Mouse (Mus musculus) forebrain, postnatal 0 days (tissue): ENCODE data around the gene Map3k1. TPM values are rescaled to one million over a fixed set of nuclear protein-coding genes. Genes with fewer than 3 reads are reported as not detected.

Source experiments
- ATAC-seq: fragments of 200-750 bp; cut with Nextera tagmentation; 2 replicates; pipeline ENCODE4 v1.8.0; 2017; ENCODE audit warnings: mild to moderate bottlenecking, moderate library complexity
- DNase-seq: peaks from one replicate; pipeline ENCODE4 v3.0.0-alpha.2; 2015
- H3K27ac ChIP-seq: fragments of 300-500 bp; sonication (generic); 2 replicates; pipeline ENCODE4 v1.5.1; 2014; ENCODE audit warnings: low read depth, mild to moderate bottlenecking, antibody characterized with exemption, low read length, moderate library complexity, mixed read lengths
- H3K27me3 ChIP-seq: fragments of 300-500 bp; sonication (generic); 2 replicates; pipeline ENCODE4 v1.6.1; 2014; ENCODE audit warnings: mild to moderate bottlenecking, low read length, mixed read lengths; ENCODE audit not compliant: insufficient read depth
- H3K36me3 ChIP-seq: fragments of 300-500 bp; sonication (generic); 2 replicates; pipeline ENCODE4 v1.6.1; 2014; ENCODE audit warnings: mild to moderate bottlenecking, moderate library complexity; ENCODE audit not compliant: insufficient read depth
- H3K4me1 ChIP-seq: fragments of 300-500 bp; sonication (generic); 2 replicates; pipeline ENCODE4 v1.6.1; 2014; ENCODE audit warnings: antibody characterized with exemption; ENCODE audit not compliant: insufficient read depth
- H3K4me2 ChIP-seq: fragments of 300-500 bp; sonication (generic); 2 replicates; pipeline ENCODE4 v1.6.1; 2014; ENCODE audit warnings: low read depth, mild to moderate bottlenecking, moderate library complexity
- H3K4me3 ChIP-seq: fragments of 300-500 bp; sonication (generic); 2 replicates; pipeline ENCODE4 v1.5.1; 2014; ENCODE audit warnings: low read depth, low read length, mixed read lengths
- H3K9ac ChIP-seq: fragments of 300-500 bp; sonication (generic); 2 replicates; pipeline ENCODE4 v1.6.1; 2014; ENCODE audit warnings: mild to moderate bottlenecking
- H3K9me3 ChIP-seq: fragments of 300-500 bp; sonication (generic); 2 replicates; pipeline ENCODE4 v1.6.1; 2016; ENCODE audit warnings: low read length
- CTCF ChIP-seq: sonication (generic); IDR thresholded peaks from 2 replicates; pipeline ENCODE4 v1.5.1; 2016; ENCODE audit warnings: antibody characterized with exemption, control low read depth, low read depth
- WGBS: fragments of 180-500 bp; shearing (Covaris S2); extraction: QIAGEN DNeasy Blood & Tissue Kit; methylation state at CpG from one replicate; pipeline ENCODE4 v1.1.7; 2014; 5-methylcytosine and 5-hydroxymethylcytosine counted together
- polyA plus RNA-seq: library from polyadenylated mRNA; unstranded; fragments of >200 nt; fragmentation: Nextera tagmentation; extraction: Ambion mirVana; gene quantifications from 2 replicates; pipeline ENCODE4 v1.2.1, GENCODE M21; 2015
- total RNA-seq: library from RNA; depleted of rRNA; stranded (reverse); fragments of >200 nt; gene quantifications from 2 replicates; pipeline ENCODE4 v1.2.3, GENCODE M21; 2014

The Map3k1 gene
- total and polyA plus RNA-seq, 2 experiments from 2014 or later: 7.0 to 18.9 TPM

- ATAC-seq (no peak), DNase-seq (no peak)
- Histone ChIP-seq H3K4me3 (no peak overlapping the region), H3K27me3 (no peaks in the 10 kb centered on the region), H3K36me3 (peaks cover 35% of the 10 kb centered on the region), H3K4me2 (no peak overlapping the region), H3K4me1 (no peaks in the 10 kb centered on the region), H3K27ac (no peak overlapping the region), H3K9me3 (no peaks in the 10 kb centered on the region), H3K9ac (no peak overlapping the region)
- WGBS: 94% methylated on average over 12 of the region's 12 CpGs
- no peak for TF ChIP-seq CTCF
Measured at GRCm38 (mm10) chr13:111762526-111762925, 46.3 kb downstream of the Map3k1 start.

GRCm38 (mm10) chr13:111756986-111757385 lies 51.8 kb downstream of the Map3k1 start:
- peaks cover 62% of the 10 kb centered on the region for H3K36me3 ChIP-seq
- no peak overlapping the region for H3K4me3 ChIP-seq
- TF ChIP-seq CTCF: no peak
- H3K9me3 ChIP-seq: no peaks in the 10 kb centered on the region
- WGBS: 94% methylated on average over 6 of the region's 6 CpGs
- ATAC-seq (no peak), DNase-seq (no peak)
- H3K27ac ChIP-seq: no peak overlapping the region
- H3K27me3 ChIP-seq: no peaks in the 10 kb centered on the region
- no peaks in the 10 kb centered on the region for H3K4me1 ChIP-seq
- no peak overlapping the region for H3K9ac ChIP-seq
- no peak overlapping the region for H3K4me2 ChIP-seq

- DNase-seq (no peak), ATAC-seq (no peak)
- H3K27me3 ChIP-seq: no peaks in the 10 kb centered on the region
- no peak overlapping the region for H3K4me2 ChIP-seq
- no peak overlapping the region for H3K9ac ChIP-seq
- TF ChIP-seq CTCF: no peak
- no peaks in the 10 kb centered on the region for H3K4me1 ChIP-seq
- 97% methylated on average over 15 of the region's 15 CpGs for WGBS
- H3K4me3 ChIP-seq: no peak overlapping the region
- H3K27ac ChIP-seq: no peak overlapping the region
- peaks cover 64% of the 10 kb centered on the region for H3K36me3 ChIP-seq
- no peaks in the 10 kb centered on the region for H3K9me3 ChIP-seq
Measured at GRCm38 (mm10) chr13:111755937-111756336, 52.9 kb downstream of the Map3k1 start.

GRCm38 (mm10) chr13:111755377-111755776 lies 53.4 kb downstream of the Map3k1 start:
- H3K4me2 ChIP-seq: no peak overlapping the region
- H3K9ac ChIP-seq: no peak overlapping the region
- H3K27me3 ChIP-seq: no peaks in the 10 kb centered on the region
- ATAC-seq (no peak), DNase-seq (no peak)
- peaks cover 66% of the 10 kb centered on the region for H3K36me3 ChIP-seq
- no peak overlapping the region for H3K4me3 ChIP-seq
- no peak for TF ChIP-seq CTCF
- no peaks in the 10 kb centered on the region for H3K4me1 ChIP-seq
- 97% methylated on average over 18 of the region's 18 CpGs for WGBS
- no peak overlapping the region for H3K27ac ChIP-seq
- H3K9me3 ChIP-seq: no peaks in the 10 kb centered on the region

- no peak overlapping the region for H3K9ac ChIP-seq
- H3K27ac ChIP-seq: no peak overlapping the region
- H3K9me3 ChIP-seq: no peaks in the 10 kb centered on the region
- ATAC-seq (no peak), DNase-seq (no peak)
- no peak for TF ChIP-seq CTCF
- H3K27me3 ChIP-seq: no peaks in the 10 kb centered on the region
- H3K4me2 ChIP-seq: no peak overlapping the region
- no peak overlapping the region for H3K4me3 ChIP-seq
- peaks cover 66% of the 10 kb centered on the region for H3K36me3 ChIP-seq
- WGBS: 83% methylated on average over 6 of the region's 6 CpGs
- H3K4me1 ChIP-seq: no peaks in the 10 kb centered on the region
Measured at GRCm38 (mm10) chr13:111753321-111753720, 55.5 kb downstream of the Map3k1 start.

GRCm38 (mm10) chr13:111748301-111749062 lies 60.3 kb downstream of the Map3k1 start:
- Histone ChIP-seq H3K4me2 (no peak overlapping the region), H3K9ac (no peak overlapping the region), H3K36me3 (peaks cover 26% of the 10 kb centered on the region), H3K9me3 (no peaks in the 10 kb centered on the region), H3K4me1 (no peaks in the 10 kb centered on the region), H3K27me3 (no peaks in the 10 kb centered on the region), H3K27ac (no peak overlapping the region), H3K4me3 (no peak overlapping the region)
- no peak for DNase-seq
- 93% methylated on average over 28 of the region's 28 CpGs for WGBS
- ATAC-seq: no peak
- no peak for TF ChIP-seq CTCF

GRCm38 (mm10) chr13:111746831-111747230 lies 62.0 kb downstream of the Map3k1 start:
- WGBS: 90% methylated on average over 5 of the region's 5 CpGs
- Histone ChIP-seq H3K4me1 (no peaks in the 10 kb centered on the region), H3K9me3 (no peaks in the 10 kb centered on the region), H3K27me3 (no peaks in the 10 kb centered on the region), H3K36me3 (peaks cover 18% of the 10 kb centered on the region), H3K27ac (no peak overlapping the region), H3K4me3 (no peak overlapping the region), H3K4me2 (no peak overlapping the region), H3K9ac (no peak overlapping the region)
- no peak for ATAC-seq
- no peak for DNase-seq
- TF ChIP-seq CTCF: no peak
